Mouse (Mus musculus): ENCODE measurements around the gene Cnih3.

The Cnih3 gene

GRCm38 (mm10) chr1:181403056-181403455, 50.6 kb downstream of the Cnih3 start:
- DNase-seq (ENCODE audit: low read depth, low spot score), result no peak

- DNase-seq (ENCODE audit: low read depth, low spot score), result no peak
Observed at GRCm38 (mm10) chr1:181407281-181407680, 54.9 kb downstream of the Cnih3 start.

GRCm38 (mm10) chr1:181408086-181408975, 55.9 kb downstream of the Cnih3 start:
- DNase-seq (ENCODE audit: low read depth, low spot score), result no peak

GRCm38 (mm10) chr1:181409693-181410092, 57.3 kb downstream of the Cnih3 start:
- DNase-seq (ENCODE audit: low read depth, low spot score), result no peak

- DNase-seq (ENCODE audit: low read depth, low spot score), result no peak
Observed at GRCm38 (mm10) chr1:181410647-181411254, 58.3 kb downstream of the Cnih3 start.

- DNase-seq (ENCODE audit: low read depth, low spot score), result no peak
Observed at GRCm38 (mm10) chr1:181414985-181415384, 62.6 kb downstream of the Cnih3 start.

GRCm38 (mm10) chr1:181416841-181417240, 64.4 kb downstream of the Cnih3 start:
- no peak for DNase-seq (ENCODE audit: low read depth, low spot score)

- DNase-seq (ENCODE audit: low read depth, low spot score), result no peak
Observed at GRCm38 (mm10) chr1:181417937-181418523, 65.6 kb downstream of the Cnih3 start.

GRCm38 (mm10) chr1:181420080-181420536, 67.7 kb downstream of the Cnih3 start:
- no peak for DNase-seq (ENCODE audit: low read depth, low spot score)

GRCm38 (mm10) chr1:181422796-181423195, 70.4 kb downstream of the Cnih3 start:
- no peak for DNase-seq (ENCODE audit: low read depth, low spot score)

- no peak for DNase-seq (ENCODE audit: low read depth, low spot score)
Observed at GRCm38 (mm10) chr1:181424922-181425321, 72.5 kb downstream of the Cnih3 start.

- no peak for DNase-seq (ENCODE audit: low read depth, low spot score)
Observed at GRCm38 (mm10) chr1:181425388-181425787, 73.0 kb downstream of the Cnih3 start.

- no peak for DNase-seq (ENCODE audit: low read depth, low spot score)
Observed at GRCm38 (mm10) chr1:181426406-181426805, 74.0 kb downstream of the Cnih3 start.

GRCm38 (mm10) chr1:181433263-181433662, 80.8 kb downstream of the Cnih3 start:
- DNase-seq (ENCODE audit: low read depth, low spot score), result no peak

GRCm38 (mm10) chr1:181435414-181435813, 83.0 kb downstream of the Cnih3 start:
- no peak for DNase-seq (ENCODE audit: low read depth, low spot score)

- no peak for DNase-seq (ENCODE audit: low read depth, low spot score)
Observed at GRCm38 (mm10) chr1:181440982-181441603, 88.7 kb downstream of the Cnih3 start.

- DNase-seq (ENCODE audit: low read depth, low spot score), result no peak
Observed at GRCm38 (mm10) chr1:181441654-181442241, 89.3 kb downstream of the Cnih3 start.

GRCm38 (mm10) chr1:181445041-181445440, 92.6 kb downstream of the Cnih3 start:
- DNase-seq (ENCODE audit: low read depth, low spot score), result no peak

- no peak for DNase-seq (ENCODE audit: low read depth, low spot score)
Observed at GRCm38 (mm10) chr1:181445630-181446257, 93.3 kb downstream of the Cnih3 start.

- no peak for DNase-seq (ENCODE audit: low read depth, low spot score)
Observed at GRCm38 (mm10) chr1:181446591-181447114, 94.2 kb downstream of the Cnih3 start.

GRCm38 (mm10) chr1:181447576-181447975, 95.1 kb downstream of the Cnih3 start:
- DNase-seq (ENCODE audit: low read depth, low spot score), result no peak

All from CD4-positive helper T cell, adult 2 months (primary cell).